Mouse (Mus musculus) MEL (cell line): ENCODE measurements around the gene Slc34a1.

Experiments used
- CHD2 ChIP-seq: IDR thresholded peaks from 2 replicates; pipeline ENCODE4 v1.6.1; 2011; ENCODE audit warnings: low read length, improper control_type of control experiment
- CTCF ChIP-seq, 3 experiments: IDR thresholded peaks in 2 of 3; conservative IDR thresholded peaks in 1 of 3; 2 replicates each; pipeline ENCODE4 v1.5.1; 2011 to 2012; ENCODE audit warnings: low read length in 3 of 3, low read depth in 2 of 3, mild to moderate bottlenecking in 2 of 3, improper control_type of control experiment in 1 of 3, inconsistent platforms in 1 of 3, mixed read lengths in 1 of 3, moderate library complexity in 1 of 3; ENCODE audit not compliant: control insufficient read depth in 1 of 3, insufficient read depth in 1 of 3, poor library complexity in 1 of 3, severe bottlenecking in 1 of 3
- EP300 ChIP-seq, 2 experiments: IDR thresholded peaks; 2 replicates each; pipeline ENCODE4 v1.6.1; 2011; ENCODE audit warnings: improper control_type of control experiment in 2 of 2, low read length in 2 of 2, low read depth in 1 of 2, mild to moderate bottlenecking in 1 of 2
- GATA1 ChIP-seq: IDR thresholded peaks from 2 replicates; pipeline ENCODE4 v1.6.1; 2011; ENCODE audit warnings: low read depth, low read length, improper control_type of control experiment
- MAFK ChIP-seq: IDR thresholded peaks from 2 replicates; pipeline ENCODE4 v1.6.1; 2011; ENCODE audit warnings: low read depth, mild to moderate bottlenecking, low read length, improper control_type of control experiment, borderline replicate concordance
- MEF2A ChIP-seq: IDR thresholded peaks from 2 replicates; pipeline ENCODE4 v1.6.1; 2014; ENCODE audit warnings: low read depth, mild to moderate bottlenecking, inconsistent platforms, low read length, improper control_type of control experiment; ENCODE audit not compliant: poor library complexity, insufficient replicate concordance, severe bottlenecking; ENCODE audit errors: extremely low read depth
- POLR2A ChIP-seq, 2 experiments: IDR thresholded peaks; 2 replicates each; pipeline ENCODE4 v1.6.1; 2011 to 2012; ENCODE audit warnings: low read length in 2 of 2, mild to moderate bottlenecking in 2 of 2, control low read depth in 1 of 2, improper control_type of control experiment in 1 of 2, low read depth in 1 of 2, moderate library complexity in 1 of 2; ENCODE audit not compliant: control insufficient read depth in 1 of 2, insufficient read depth in 1 of 2, poor library complexity in 1 of 2
- POLR2AphosphoS2 ChIP-seq: IDR thresholded peaks from 2 replicates; pipeline ENCODE4 v1.6.1; 2011; ENCODE audit warnings: low read length, improper control_type of control experiment
- SMC3 ChIP-seq: IDR thresholded peaks from 2 replicates; pipeline ENCODE4 v1.6.1; 2011; ENCODE audit warnings: low read depth, low read length, improper control_type of control experiment
- TAL1 ChIP-seq: IDR thresholded peaks from 2 replicates; pipeline ENCODE4 v1.6.1; 2012; ENCODE audit warnings: mild to moderate bottlenecking, inconsistent platforms, low read length, moderate library complexity, mixed read lengths
- USF1 ChIP-seq: IDR thresholded peaks from 2 replicates; pipeline ENCODE4 v1.6.1; 2014; ENCODE audit warnings: low read depth, mild to moderate bottlenecking, inconsistent platforms, low read length, improper control_type of control experiment, moderate library complexity
- ZKSCAN1 ChIP-seq: IDR thresholded peaks from 2 replicates; pipeline ENCODE4 v1.6.1; 2012; ENCODE audit warnings: low read depth, mild to moderate bottlenecking, inconsistent platforms, low read length, improper control_type of control experiment, moderate library complexity

- TF ChIP-seq MAFK (no peak), CTCF (IDR thresholded peaks at IDR 0.05 in 2 of 3, conservative IDR thresholded peaks at IDR 0.05 in 1 of 3; ENCODE audit: control insufficient read depth in 1 of 3, insufficient read depth in 1 of 3, low read depth in 2 of 3, low read length in 3 of 3, poor library complexity in 1 of 3, severe bottlenecking in 1 of 3) (no peak), MEF2A (no peak), TAL1 (no peak), POLR2A (IDR thresholded peaks at IDR 0.05; ENCODE audit: control insufficient read depth in 1 of 2, insufficient read depth in 1 of 2, low read depth in 1 of 2, low read length in 2 of 2, poor library complexity in 1 of 2) (no peak), EP300 (IDR thresholded peaks at IDR 0.05; ENCODE audit: low read depth in 1 of 2, low read length in 2 of 2) (no peak), CHD2 (no peak), SMC3 (no peak), USF1 (no peak), POLR2AphosphoS2 (no peak), GATA1 (no peak), ZKSCAN1 (no peak)
Measured at GRCm38 (mm10) chr13:55374206-55374924, 23.6 kb upstream of the Slc34a1 start.
